Mouse (Mus musculus) forebrain, postnatal 0 days (tissue): ENCODE measurements at regions not wholly inside any gene's neighbourhood (a gene's known extent, or its start where the extent isn't known, plus 50 kb on each side); places are given as distances from the start of the nearest gene placed in this dataset.

Experiments
- ATAC-seq: fragments of 200-750 bp; cut with Nextera tagmentation; 2 replicates; pipeline ENCODE4 v1.8.0; 2017; ENCODE audit warnings: mild to moderate bottlenecking, moderate library complexity
- DNase-seq: peaks from one replicate; pipeline ENCODE4 v3.0.0-alpha.2; 2015
- H3K27ac ChIP-seq: fragments of 300-500 bp; sonication (generic); 2 replicates; pipeline ENCODE4 v1.5.1; 2014; ENCODE audit warnings: low read depth, mild to moderate bottlenecking, antibody characterized with exemption, low read length, moderate library complexity, mixed read lengths
- H3K27me3 ChIP-seq: fragments of 300-500 bp; sonication (generic); 2 replicates; pipeline ENCODE4 v1.6.1; 2014; ENCODE audit warnings: mild to moderate bottlenecking, low read length, mixed read lengths; ENCODE audit not compliant: insufficient read depth
- H3K36me3 ChIP-seq: fragments of 300-500 bp; sonication (generic); 2 replicates; pipeline ENCODE4 v1.6.1; 2014; ENCODE audit warnings: mild to moderate bottlenecking, moderate library complexity; ENCODE audit not compliant: insufficient read depth
- H3K4me1 ChIP-seq: fragments of 300-500 bp; sonication (generic); 2 replicates; pipeline ENCODE4 v1.6.1; 2014; ENCODE audit warnings: antibody characterized with exemption; ENCODE audit not compliant: insufficient read depth
- H3K4me2 ChIP-seq: fragments of 300-500 bp; sonication (generic); 2 replicates; pipeline ENCODE4 v1.6.1; 2014; ENCODE audit warnings: low read depth, mild to moderate bottlenecking, moderate library complexity
- H3K4me3 ChIP-seq: fragments of 300-500 bp; sonication (generic); 2 replicates; pipeline ENCODE4 v1.5.1; 2014; ENCODE audit warnings: low read depth, low read length, mixed read lengths
- H3K9ac ChIP-seq: fragments of 300-500 bp; sonication (generic); 2 replicates; pipeline ENCODE4 v1.6.1; 2014; ENCODE audit warnings: mild to moderate bottlenecking
- H3K9me3 ChIP-seq: fragments of 300-500 bp; sonication (generic); 2 replicates; pipeline ENCODE4 v1.6.1; 2016; ENCODE audit warnings: low read length
- CTCF ChIP-seq: sonication (generic); IDR thresholded peaks from 2 replicates; pipeline ENCODE4 v1.5.1; 2016; ENCODE audit warnings: antibody characterized with exemption, control low read depth, low read depth
- WGBS: fragments of 180-500 bp; shearing (Covaris S2); extraction: QIAGEN DNeasy Blood & Tissue Kit; methylation state at CpG from one replicate; pipeline ENCODE4 v1.1.7; 2014; 5-methylcytosine and 5-hydroxymethylcytosine counted together

DNA sequence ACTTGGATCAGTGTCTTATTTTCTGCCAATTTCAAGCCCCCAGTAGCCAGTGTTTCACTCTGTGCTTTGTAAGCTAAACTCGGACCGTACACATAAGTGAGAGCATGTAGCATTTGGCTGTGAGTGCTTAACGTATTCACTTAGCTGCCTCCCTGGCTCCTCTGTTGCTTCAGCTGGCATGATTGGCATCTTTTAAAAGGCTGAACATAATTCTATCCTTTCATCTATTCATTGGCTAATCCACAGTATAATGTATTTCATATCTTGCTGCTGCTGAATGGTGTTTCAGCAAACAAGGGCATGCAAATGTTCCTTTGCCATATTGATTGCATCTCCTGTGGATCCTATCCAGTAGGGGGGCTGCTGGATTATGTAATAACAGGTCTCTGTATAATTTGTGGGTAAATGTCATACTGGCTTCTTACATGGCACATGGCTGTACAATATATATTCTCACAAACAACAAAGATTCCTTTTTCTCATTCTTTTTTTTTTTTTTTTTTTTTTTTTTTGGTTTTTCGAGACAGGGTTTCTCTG is 169.5 kb upstream of the Zc3h12c start:
- H3K36me3 ChIP-seq = no peaks in the 10 kb centered on the region
- DNase-seq (peak; percentile 21), ATAC-seq (peak; percentile 18; the same call in 1 of the 2 replicates)
- no peaks in the 10 kb centered on the region for H3K27me3 ChIP-seq
- no peak for TF ChIP-seq CTCF
- H3K4me1 ChIP-seq = 0 out of 2 replicates have a peak, but pooled peaks cover 4% of the 10 kb centered on the region
- H3K4me2 ChIP-seq = no peak overlapping the region
- WGBS = 29% methylated on average over 4 of the region's 4 CpGs
- H3K4me3 ChIP-seq = no peak overlapping the region
- H3K9me3 ChIP-seq = no peaks in the 10 kb centered on the region
- H3K27ac ChIP-seq = no peak overlapping the region
- no peak overlapping the region for H3K9ac ChIP-seq

DNA sequence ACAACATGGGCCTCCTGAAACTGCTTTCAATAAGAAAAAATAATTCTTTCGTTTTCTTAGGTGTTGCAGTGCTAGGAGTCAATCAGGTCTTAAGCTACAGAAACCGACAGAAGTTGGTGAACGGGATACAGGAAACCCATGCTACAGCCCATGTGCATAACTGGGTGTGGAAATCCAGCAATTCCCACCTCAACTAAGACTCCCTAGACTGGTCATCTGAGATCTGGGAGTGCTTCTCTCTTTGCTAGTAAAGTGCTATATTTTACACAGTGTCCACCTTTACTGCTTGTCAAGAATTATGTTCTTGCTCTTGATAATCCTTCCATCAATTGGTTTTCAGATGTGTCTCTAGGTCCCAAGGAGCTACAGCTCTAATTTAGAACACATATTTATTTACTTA is 166.4 kb upstream of the Zc3h12c start:
- Histone ChIP-seq H3K9me3 (no peaks in the 10 kb centered on the region), H3K27me3 (no peaks in the 10 kb centered on the region), H3K27ac (no peak overlapping the region), H3K4me3 (no peak overlapping the region), H3K4me2 (no peak overlapping the region), H3K36me3 (no peaks in the 10 kb centered on the region), H3K9ac (no peak overlapping the region), H3K4me1 (0 out of 2 replicates have a peak, but pooled peaks cover 4% of the 10 kb centered on the region)
- no peak for ATAC-seq
- 95% methylated on average over 3 of the region's 3 CpGs for WGBS
- no peak for TF ChIP-seq CTCF
- DNase-seq = no peak

DNA sequence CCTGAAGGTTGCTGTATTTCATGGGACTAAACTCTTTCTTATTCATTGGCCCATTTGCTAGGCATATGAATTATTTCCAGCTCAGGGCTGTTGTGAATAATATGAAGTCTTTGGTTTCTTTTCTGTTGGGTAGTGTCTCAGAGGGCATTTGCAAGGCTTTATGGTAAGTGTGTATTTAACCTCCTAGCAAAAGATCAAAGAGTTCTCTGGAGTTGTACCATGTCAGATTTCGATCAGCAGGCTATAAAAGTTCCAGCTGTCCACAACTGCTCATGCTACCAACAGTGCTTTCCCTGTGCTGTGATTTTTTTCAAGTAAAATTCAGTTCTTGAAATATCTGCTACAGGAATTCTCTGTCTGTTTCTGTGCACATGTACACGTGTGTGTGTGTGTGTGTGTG is 165.5 kb upstream of the Zc3h12c start:
- Histone ChIP-seq H3K4me2 (no peak overlapping the region), H3K9me3 (no peaks in the 10 kb centered on the region), H3K4me3 (no peak overlapping the region), H3K36me3 (no peaks in the 10 kb centered on the region), H3K9ac (no peak overlapping the region), H3K27ac (no peak overlapping the region), H3K4me1 (0 out of 2 replicates have a peak, but pooled peaks cover 4% of the 10 kb centered on the region), H3K27me3 (no peaks in the 10 kb centered on the region)
- WGBS = 55% methylated on average over 2 of the region's 2 CpGs
- ATAC-seq (no peak), DNase-seq (no peak)
- no peak for TF ChIP-seq CTCF

DNA sequence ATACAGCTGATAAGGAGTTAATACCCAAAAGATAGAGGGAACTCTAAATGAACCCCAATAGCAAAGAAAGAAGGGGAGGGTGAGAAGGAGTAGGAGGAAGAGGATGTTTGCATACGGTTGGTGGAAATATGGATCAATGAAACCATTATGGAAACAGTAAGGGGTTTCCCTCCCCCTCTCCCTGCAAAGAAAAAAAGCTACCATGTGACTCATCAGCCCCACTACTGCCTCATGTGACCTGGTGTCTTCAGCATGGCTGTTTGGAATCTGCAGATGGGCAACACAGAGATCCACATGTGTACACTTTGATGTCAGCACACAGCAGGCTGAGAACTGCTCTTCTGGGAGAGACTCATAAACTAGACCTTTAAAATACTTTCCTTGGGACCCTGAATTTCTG is 163.4 kb upstream of the Zc3h12c start:
- Histone ChIP-seq H3K36me3 (no peaks in the 10 kb centered on the region), H3K27ac (no peak overlapping the region), H3K9me3 (no peaks in the 10 kb centered on the region), H3K9ac (no peak overlapping the region), H3K4me3 (no peak overlapping the region), H3K27me3 (no peaks in the 10 kb centered on the region), H3K4me2 (no peak overlapping the region), H3K4me1 (no peaks in the 10 kb centered on the region)
- ATAC-seq (no peak), DNase-seq (no peak)
- TF ChIP-seq CTCF = no peak
- WGBS = 74% methylated on average over 1 of the region's 1 CpGs

DNA sequence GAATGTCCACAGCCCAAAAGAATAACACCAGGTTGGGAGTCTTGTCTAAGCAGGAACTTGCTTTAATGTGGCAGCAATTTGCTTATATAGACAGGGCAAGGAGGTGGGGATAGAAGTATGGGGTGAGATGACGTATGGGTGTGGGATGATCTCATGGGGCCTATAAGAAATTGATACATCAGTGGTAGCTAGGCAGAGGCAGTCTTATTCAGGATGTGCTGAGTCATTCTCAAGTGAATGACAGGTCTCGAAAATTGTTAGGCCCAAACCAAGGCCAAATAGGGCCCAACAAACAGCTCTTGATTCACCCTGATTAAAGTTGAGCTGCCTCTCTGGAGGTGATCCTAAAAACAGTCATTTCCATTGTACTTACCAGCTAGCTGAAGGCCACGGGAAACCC is 162.3 kb upstream of the Zc3h12c start:
- ATAC-seq = no peak
- no peak for DNase-seq
- TF ChIP-seq CTCF = no peak
- no peak overlapping the region for H3K27ac ChIP-seq
- no peaks in the 10 kb centered on the region for H3K9me3 ChIP-seq
- no peaks in the 10 kb centered on the region for H3K27me3 ChIP-seq
- H3K36me3 ChIP-seq = no peaks in the 10 kb centered on the region
- H3K4me3 ChIP-seq = no peak overlapping the region
- 84% methylated on average over 3 of the region's 3 CpGs for WGBS
- H3K4me1 ChIP-seq = no peaks in the 10 kb centered on the region
- no peak overlapping the region for H3K4me2 ChIP-seq
- no peak overlapping the region for H3K9ac ChIP-seq

DNA sequence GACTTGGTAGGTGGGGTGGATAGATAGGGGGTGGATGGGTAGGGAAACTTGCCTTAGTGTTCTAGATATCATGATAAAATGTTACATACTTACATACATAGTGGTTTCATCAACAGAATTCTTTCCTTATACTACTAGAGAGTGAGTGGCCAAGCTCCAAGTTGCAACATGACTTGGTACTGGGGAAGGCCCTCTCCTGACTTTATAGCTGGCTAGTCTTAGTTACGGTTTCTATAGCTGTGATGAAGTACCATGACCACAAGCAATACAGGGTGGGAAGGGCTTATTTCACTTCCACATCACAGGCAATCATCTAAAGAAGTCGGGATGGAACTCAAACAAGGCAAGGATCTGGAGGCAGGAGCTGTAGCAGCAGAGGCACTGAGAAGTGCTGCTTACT is 156.0 kb upstream of the Zc3h12c start:
- no peak overlapping the region for H3K27ac ChIP-seq
- H3K4me1 ChIP-seq = no peaks in the 10 kb centered on the region
- no peak overlapping the region for H3K4me3 ChIP-seq
- H3K27me3 ChIP-seq = no peaks in the 10 kb centered on the region
- no peak overlapping the region for H3K4me2 ChIP-seq
- DNase-seq (no peak), ATAC-seq (no peak)
- no peak overlapping the region for H3K9ac ChIP-seq
- no peak for TF ChIP-seq CTCF
- no peaks in the 10 kb centered on the region for H3K9me3 ChIP-seq
- H3K36me3 ChIP-seq = no peaks in the 10 kb centered on the region
- 91% methylated on average over 2 of the region's 2 CpGs for WGBS

DNA sequence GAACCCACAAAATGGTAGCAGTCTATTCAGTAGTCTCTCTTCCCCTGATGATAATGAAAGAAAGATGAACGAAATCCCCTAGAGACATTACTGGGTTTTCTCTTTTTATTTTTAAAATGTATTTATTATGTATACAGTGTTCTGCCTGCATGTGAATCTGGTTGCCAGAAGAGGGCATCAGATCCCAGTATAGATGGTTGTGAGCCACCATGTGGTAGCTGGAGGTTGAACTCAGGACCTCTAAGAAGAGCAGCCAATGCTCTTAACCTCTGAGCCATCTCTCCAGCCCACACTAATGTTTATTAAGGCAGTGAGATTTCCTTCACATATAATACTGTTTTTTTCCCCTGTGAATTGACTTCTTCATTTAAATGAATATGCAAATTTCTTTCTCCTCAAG is 155.4 kb upstream of the Zc3h12c start:
- no peak for ATAC-seq
- Histone ChIP-seq H3K9me3 (no peaks in the 10 kb centered on the region), H3K27me3 (no peaks in the 10 kb centered on the region), H3K36me3 (no peaks in the 10 kb centered on the region), H3K27ac (no peak overlapping the region), H3K4me3 (no peak overlapping the region), H3K4me1 (no peaks in the 10 kb centered on the region), H3K9ac (no peak overlapping the region), H3K4me2 (no peak overlapping the region)
- 85% methylated on average over 1 of the region's 1 CpGs for whole genome bisulfite sequencing
- peak; percentile 38 for TF ChIP-seq CTCF
- DNase-seq = no peak
